Mouse (Mus musculus) heart, adult 2 months (tissue): ENCODE measurements around the gene Ina. TPM values are rescaled to one million over a fixed set of nuclear protein-coding genes. Genes with fewer than 3 reads are reported as not detected.

ENCODE experiments used
- DNase-seq, 2 experiments: peaks; one replicate each; pipeline ENCODE4 v3.0.0; 2021
- H3K27ac ChIP-seq: fragments of 200-600 bp; 2 replicates; pipeline ENCODE4 v1.8.1; 2022
- H3K27me3 ChIP-seq: fragments of 200-500 bp; 2 replicates; pipeline ENCODE4 v1.6.1; 2012; ENCODE audit warnings: mild to moderate bottlenecking, low read length, inconsistent platforms, mixed read lengths; ENCODE audit not compliant: control insufficient read depth, insufficient read depth
- H3K36me3 ChIP-seq: fragments of 200-500 bp; 2 replicates; pipeline ENCODE4 v1.6.1; 2012; ENCODE audit warnings: low read length, inconsistent platforms; ENCODE audit not compliant: control insufficient read depth, insufficient read depth
- H3K4me1 ChIP-seq: fragments of 200-500 bp; 2 replicates; pipeline ENCODE4 v1.6.1; 2011; ENCODE audit warnings: low read length; ENCODE audit not compliant: control insufficient read depth, insufficient read depth
- H3K4me3 ChIP-seq: fragments of 200-600 bp; 2 replicates; pipeline ENCODE4 v1.8.1; 2022
- H3K79me2 ChIP-seq: fragments of 200-500 bp; replicated peaks from 2 replicates; pipeline ENCODE4 v1.6.1; 2012; ENCODE audit warnings: mild to moderate bottlenecking, inconsistent platforms, low read length, moderate library complexity, mixed read lengths; ENCODE audit not compliant: control insufficient read depth, insufficient read depth
- H3K9ac ChIP-seq: fragments of 200-500 bp; 2 replicates; pipeline ENCODE4 v1.6.1; 2012; ENCODE audit warnings: low read depth, mild to moderate bottlenecking, control low read depth, inconsistent platforms, low read length, mixed read lengths
- CTCF ChIP-seq: fragments of 200-600 bp; IDR thresholded peaks from 2 replicates; pipeline ENCODE4 v1.8.1; 2022; ENCODE audit warnings: antibody characterized with exemption, mild to moderate bottlenecking, moderate library complexity
- EP300 ChIP-seq: fragments of 200-500 bp; IDR thresholded peaks from 2 replicates; pipeline ENCODE4 v1.6.1; 2011; ENCODE audit warnings: low read depth, low read length, control low read depth; ENCODE audit not compliant: insufficient read depth
- POLR2A ChIP-seq: fragments of 200-500 bp; IDR thresholded peaks from 2 replicates; pipeline ENCODE4 v1.6.1; 2011; ENCODE audit warnings: mild to moderate bottlenecking, low read depth, low read length, control low read depth; ENCODE audit not compliant: insufficient read depth
- WGBS: fragments of 180-500 bp; shearing (Covaris S2); methylation state at CpG from one replicate; pipeline ENCODE4 v1.1.7; 2018; 5-methylcytosine and 5-hydroxymethylcytosine counted together
- intact Hi-C: fragments of 180-260 bp; cut with DNase I; formaldehyde crosslinking; loops from one replicate; pipeline ENCODE4 v1.15.1; 2025
- polyA plus RNA-seq: library from polyadenylated mRNA; depleted of rRNA; stranded (reverse); fragments of >200 nt; gene quantifications from 2 replicates; pipeline ENCODE4 v1.2.3, GENCODE M21; 2012
- total RNA-seq, 2 experiments: library from RNA; stranded (reverse); gene quantifications; 2 replicates each; pipeline ENCODE4 v1.2.3; 2021

The Ina gene
- total and polyA plus RNA-seq, 3 experiments: 0.04 to 0.11 TPM; not detected in 1

DNA sequence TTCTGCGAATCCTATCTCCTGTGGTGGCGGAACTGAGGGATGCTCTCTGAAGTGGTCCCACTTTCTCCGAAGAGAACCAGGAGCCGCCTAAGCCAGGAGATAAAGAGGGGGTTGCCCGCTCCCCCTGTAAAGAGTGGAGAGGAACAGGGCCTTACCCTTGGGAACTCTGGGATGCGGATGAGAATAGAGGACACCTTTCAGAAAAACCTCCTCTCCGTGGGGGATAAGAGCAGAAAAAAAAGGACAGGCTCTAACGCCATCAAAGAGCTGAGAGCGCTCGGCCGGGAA lies 395 bp upstream of the Ina start:
- TF ChIP-seq POLR2A: no peak
- no peak for TF ChIP-seq CTCF
- no peak for TF ChIP-seq EP300
- 3% methylated on average over 11 of the region's 11 CpGs for WGBS
- no peak overlapping the region for H3K27ac ChIP-seq
- no peaks in the 10 kb centered on the region; the same call in 1 of the 2 replicates for H3K4me1 ChIP-seq
- no peaks in the 10 kb centered on the region for H3K36me3 ChIP-seq
- intact Hi-C loops: no loop called here
- H3K79me2 ChIP-seq: no peaks in the 10 kb centered on the region
- H3K27me3 ChIP-seq: peaks cover 20% of the 10 kb centered on the region
- no peak overlapping the region for H3K4me3 ChIP-seq
- no peak overlapping the region for H3K9ac ChIP-seq
- no peak for DNase-seq

DNA sequence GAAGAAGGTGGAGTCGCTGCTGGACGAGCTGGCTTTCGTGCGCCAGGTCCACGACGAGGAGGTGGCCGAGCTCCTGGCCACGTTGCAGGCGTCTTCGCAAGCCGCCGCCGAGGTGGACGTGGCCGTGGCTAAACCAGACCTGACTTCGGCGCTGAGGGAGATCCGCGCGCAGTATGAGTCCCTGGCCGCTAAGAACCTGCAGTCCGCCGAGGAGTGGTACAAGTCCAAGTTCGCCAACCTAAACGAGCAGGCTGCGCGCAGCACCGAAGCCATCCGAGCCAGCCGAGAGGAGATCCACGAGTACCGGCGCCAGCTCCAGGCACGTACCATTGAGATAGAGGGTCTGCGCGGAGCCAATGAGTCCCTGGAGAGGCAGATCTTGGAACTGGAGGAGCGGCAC lies 898 bp downstream of the Ina start:
- Histone ChIP-seq H3K4me3 (no peak overlapping the region), H3K36me3 (no peaks in the 10 kb centered on the region), H3K79me2 (no peaks in the 10 kb centered on the region), H3K27ac (no peak overlapping the region), H3K27me3 (peaks cover 20% of the 10 kb centered on the region), H3K9ac (no peak overlapping the region), H3K4me1 (no peaks in the 10 kb centered on the region; the same call in 1 of the 2 replicates)
- 2% methylated on average over 37 of the region's 37 CpGs for WGBS
- intact Hi-C loops: no loop called here
- no peak for DNase-seq
- no peak for TF ChIP-seq POLR2A
- TF ChIP-seq EP300: no peak
- no peak for TF ChIP-seq CTCF

DNA sequence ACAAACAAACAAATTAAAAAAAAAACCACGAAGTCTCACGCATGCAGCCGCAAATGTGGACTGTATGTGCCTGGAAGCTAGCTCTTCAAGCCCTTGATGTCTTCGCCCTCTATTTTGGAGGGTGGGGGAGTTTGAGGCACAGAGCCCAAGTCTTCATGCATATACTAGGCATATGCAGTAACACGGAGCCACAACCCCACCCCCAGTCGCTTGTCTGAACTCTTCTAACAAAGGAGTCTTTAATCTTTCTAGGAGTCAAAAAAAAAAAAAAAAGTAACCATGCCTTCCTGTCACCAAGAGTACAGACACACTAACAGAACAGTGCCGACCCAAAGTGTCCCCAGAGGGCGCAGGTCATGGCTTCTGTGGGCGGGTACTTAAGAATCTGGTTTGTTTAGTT lies 1.5 kb downstream of the Ina start:
- WGBS: 6% methylated on average over 9 of the region's 9 CpGs
- Histone ChIP-seq H3K27me3 (peaks cover 20% of the 10 kb centered on the region), H3K36me3 (no peaks in the 10 kb centered on the region), H3K79me2 (no peaks in the 10 kb centered on the region), H3K27ac (no peak overlapping the region), H3K4me1 (no peaks in the 10 kb centered on the region; the same call in 1 of the 2 replicates), H3K9ac (no peak overlapping the region), H3K4me3 (no peak overlapping the region)
- TF ChIP-seq CTCF (no peak), EP300 (no peak), POLR2A (no peak)
- DNase-seq: no peak
- intact Hi-C loops: no loop called here

DNA sequence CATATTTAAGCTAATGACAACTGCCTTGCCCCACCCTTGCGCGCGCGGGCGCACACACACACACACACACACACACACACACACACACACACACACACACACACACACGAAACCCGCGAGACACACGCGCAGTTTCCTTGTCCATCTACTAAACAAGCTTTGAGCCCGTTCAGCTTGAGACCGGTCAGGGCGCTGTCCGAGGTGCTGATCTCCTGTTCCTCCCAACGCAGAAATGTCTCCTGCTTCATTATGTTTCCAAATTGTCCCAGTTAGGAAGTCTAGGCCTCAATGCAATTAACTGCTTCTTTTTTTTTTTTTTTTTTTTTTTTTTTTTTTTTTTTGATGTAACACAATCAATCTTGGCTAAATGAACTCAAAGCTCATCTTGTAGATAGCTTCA lies 2.0 kb downstream of the Ina start:
- no peak overlapping the region for H3K4me3 ChIP-seq
- peak; percentile 57 to 82 for DNase-seq
- 2% methylated on average over 15 of the region's 15 CpGs for WGBS
- intact Hi-C loops: no loop called here
- TF ChIP-seq POLR2A: no peak
- no peak overlapping the region for H3K9ac ChIP-seq
- H3K4me1 ChIP-seq: no peaks in the 10 kb centered on the region; the same call in 1 of the 2 replicates
- no peaks in the 10 kb centered on the region for H3K36me3 ChIP-seq
- H3K27me3 ChIP-seq: peaks cover 20% of the 10 kb centered on the region
- H3K79me2 ChIP-seq: no peaks in the 10 kb centered on the region
- no peak overlapping the region for H3K27ac ChIP-seq

DNA sequence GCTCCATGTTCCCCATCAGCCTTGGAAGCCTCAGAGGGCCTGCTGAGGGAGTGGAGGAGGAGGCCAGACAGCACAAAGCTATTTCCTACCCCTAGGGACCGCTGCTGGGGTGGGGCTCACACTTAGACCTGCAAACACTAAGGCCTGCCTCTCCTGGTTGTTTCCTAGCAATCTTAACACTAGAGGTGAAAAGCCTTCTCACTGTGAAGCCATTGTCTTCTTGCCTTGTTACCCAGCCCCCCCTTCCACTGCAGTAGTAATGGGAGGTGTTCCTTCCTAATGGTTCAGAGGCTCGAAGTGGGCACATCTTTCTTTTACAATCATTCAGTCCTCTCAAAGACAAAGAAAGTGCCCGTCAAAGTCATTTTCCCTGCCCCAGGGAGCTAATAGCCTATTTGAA lies 3.3 kb downstream of the Ina start:
- H3K9ac ChIP-seq: no peak overlapping the region
- H3K4me3 ChIP-seq: no peak overlapping the region
- H3K27me3 ChIP-seq: peaks cover 20% of the 10 kb centered on the region
- WGBS: 14% methylated on average over 3 of the region's 3 CpGs
- no peak for DNase-seq
- H3K4me1 ChIP-seq: no peaks in the 10 kb centered on the region; the same call in 1 of the 2 replicates
- intact Hi-C loops: no loop called here
- H3K79me2 ChIP-seq: no peaks in the 10 kb centered on the region
- H3K36me3 ChIP-seq: no peaks in the 10 kb centered on the region
- H3K27ac ChIP-seq: no peak overlapping the region
- TF ChIP-seq POLR2A (no peak), CTCF (no peak), EP300 (no peak)

DNA sequence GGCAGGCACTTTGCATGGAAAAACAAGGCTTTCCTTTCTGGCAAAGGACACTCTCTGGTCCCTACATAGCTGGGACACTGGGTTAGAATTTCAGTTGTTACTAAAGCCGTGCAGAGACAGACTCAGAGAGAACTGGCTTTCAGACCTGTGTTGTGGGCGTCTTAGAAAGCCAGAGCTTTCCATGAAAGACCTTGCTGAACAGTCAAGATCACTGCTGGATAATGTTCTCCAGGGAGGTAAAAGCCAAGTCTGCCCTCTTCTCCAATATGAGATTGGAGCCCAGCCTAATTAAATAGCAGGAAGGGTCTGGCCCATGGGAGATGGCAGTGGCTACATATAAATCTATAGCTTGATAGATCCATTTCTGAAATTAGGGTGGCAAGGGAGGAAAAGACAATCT lies 3.8 kb downstream of the Ina start:
- WGBS: 38% methylated on average over 2 of the region's 2 CpGs
- no peak overlapping the region for H3K9ac ChIP-seq
- no peaks in the 10 kb centered on the region for H3K36me3 ChIP-seq
- intact Hi-C loops: no loop called here
- no peak for DNase-seq
- TF ChIP-seq POLR2A (no peak), EP300 (no peak), CTCF (no peak)
- no peak overlapping the region for H3K4me3 ChIP-seq
- H3K4me1 ChIP-seq: no peaks in the 10 kb centered on the region; the same call in 1 of the 2 replicates
- peaks cover 20% of the 10 kb centered on the region for H3K27me3 ChIP-seq
- H3K79me2 ChIP-seq: no peaks in the 10 kb centered on the region
- H3K27ac ChIP-seq: no peak overlapping the region
